ENCODE assay signal across 8 mouse cellular contexts in the genomic region with DNA sequence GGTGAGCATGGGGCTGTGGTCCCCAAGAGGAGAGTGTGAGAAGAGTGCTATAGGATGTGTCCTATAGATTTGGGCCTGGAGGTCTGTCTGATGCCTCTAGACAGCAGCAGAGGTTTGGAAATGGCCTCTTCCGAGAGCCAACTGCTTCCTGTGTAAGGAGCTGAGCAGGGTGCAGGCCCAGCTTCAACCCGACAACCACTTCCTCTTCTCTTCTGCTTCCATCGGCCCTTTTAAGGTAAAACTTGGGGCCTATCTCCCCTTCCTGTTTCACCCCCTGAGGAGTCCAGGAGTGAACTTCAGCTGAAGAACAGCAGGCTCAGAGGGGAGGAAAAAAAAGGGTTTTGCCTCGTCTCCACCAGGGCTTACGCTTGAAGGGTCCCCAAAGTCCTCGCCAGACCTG. TPM values are rescaled to one million over a fixed set of nuclear protein-coding genes. Genes with fewer than 3 reads are reported as not detected.
DNase-seq lines count a peak whose midpoint lies in the region; ATAC-seq and TF ChIP-seq lines count a peak whose summit lies in the region.

No protein-coding gene starts in this region.

- no peak for TF ChIP-seq CTCF in G1E (IDR thresholded peaks at IDR 0.05; ENCODE audit: low read depth, low read length)

- DNase-seq in G1E (ENCODE audit: low spot score): peak; percentile 60
- DNase-seq in urinary bladder, adult 18-20 months (ENCODE audit: low spot score in 2 of 2): no peak
- DNase-seq in urinary bladder, postnatal 36 days (ENCODE audit: low spot score in 2 of 2): no peak
- no peak for DNase-seq in frontal cortex, adult 2 months (ENCODE audit: extremely low spot score in 1 of 2, low spot score in 1 of 2)

- H3K27ac ChIP-seq in heart, embryonic 16.5 days (ENCODE audit: low read length): peak overlapping the region; percentile 64; the same call in 1 of the 2 replicates
- no peak overlapping the region for H3K27ac ChIP-seq in heart, embryonic 12.5 days (ENCODE audit: poor library complexity, severe bottlenecking)
- H3K27ac ChIP-seq in neural tube, embryonic 14.5 days (ENCODE audit: low read depth, low read length): no peak overlapping the region

- 68% methylated on average over 6 of the region's 6 CpGs for WGBS in heart, embryonic 16.5 days
- 62% methylated on average over 6 of the region's 6 CpGs for WGBS in heart, embryonic 12.5 days
- 81% methylated on average over 6 of the region's 6 CpGs for WGBS in neural tube, embryonic 14.5 days

- H3K27me3 ChIP-seq in heart, embryonic 16.5 days (ENCODE audit: control insufficient read depth, insufficient read depth, low read length): peaks cover 25% of the 10 kb centered on the region
- peaks cover 46% of the 10 kb centered on the region for H3K27me3 ChIP-seq in heart, embryonic 12.5 days (replicated peaks)
- H3K27me3 ChIP-seq in G1E (ENCODE audit: insufficient read depth, low read length): peaks cover 29% of the 10 kb centered on the region
- no peaks in the 10 kb centered on the region for H3K27me3 ChIP-seq in neural tube, embryonic 14.5 days (ENCODE audit: control insufficient read depth, insufficient read depth, low read length)

- peak overlapping the region; percentile 49 for H3K4me3 ChIP-seq in heart, embryonic 16.5 days (ENCODE audit: low read length)
- H3K4me3 ChIP-seq in heart, embryonic 12.5 days: no peak overlapping the region
- peak overlapping the region; percentile 36; the same call in 1 of the 2 replicates for H3K4me3 ChIP-seq in G1E (ENCODE audit: low read depth, low read length)
- no peak overlapping the region; the same call in 1 of the 2 replicates for H3K4me3 ChIP-seq in neural tube, embryonic 14.5 days (ENCODE audit: low read depth, low read length)

- peak overlapping the region; percentile 61 for H3K4me2 ChIP-seq in heart, embryonic 16.5 days (ENCODE audit: low read depth, low read length)
- no peak overlapping the region for H3K4me2 ChIP-seq in heart, embryonic 12.5 days
- peak overlapping the region; percentile 63; the same call in 1 of the 2 replicates for H3K4me2 ChIP-seq in neural tube, embryonic 14.5 days (ENCODE audit: low read depth, low read length)

- no peak for ATAC-seq in heart, embryonic 16.5 days (replicated peaks; ENCODE audit: extremely low read depth, insufficient read depth, low FRiP score)
- ATAC-seq in heart, embryonic 12.5 days (ENCODE audit: insufficient number of reproducible peaks, low FRiP score): no peak
- no peak; the same call in 1 of the 2 replicates for ATAC-seq in G1E (ENCODE audit: extremely low read depth, insufficient number of reproducible peaks, low FRiP score, poor library complexity, severe bottlenecking)
- peak; percentile 64 for ATAC-seq in inflammation-experienced regulatory T-cells, adult 6 months
- ATAC-seq in neural tube, embryonic 14.5 days (ENCODE audit: low read depth): no peak

- H3K9ac ChIP-seq in heart, embryonic 16.5 days (ENCODE audit: low read length): no peak overlapping the region
- H3K9ac ChIP-seq in heart, embryonic 12.5 days: no peak overlapping the region
- H3K9ac ChIP-seq in neural tube, embryonic 14.5 days (replicated peaks; ENCODE audit: low read depth, low read length): no peak overlapping the region

- peaks cover 16% of the 10 kb centered on the region for H3K4me1 ChIP-seq in heart, embryonic 16.5 days (ENCODE audit: control insufficient read depth, insufficient read depth, low read length)
- peaks cover 26% of the 10 kb centered on the region for H3K4me1 ChIP-seq in heart, embryonic 12.5 days (replicated peaks)
- peaks cover 82% of the 10 kb centered on the region for H3K4me1 ChIP-seq in G1E (ENCODE audit: insufficient read depth, low read depth, low read length)
- peaks cover 17% of the 10 kb centered on the region for H3K4me1 ChIP-seq in neural tube, embryonic 14.5 days (ENCODE audit: control insufficient read depth, insufficient read depth, low read length)

- H3K36me3 ChIP-seq in heart, embryonic 16.5 days (ENCODE audit: control insufficient read depth, insufficient read depth): no peaks in the 10 kb centered on the region
- H3K36me3 ChIP-seq in heart, embryonic 12.5 days: no peaks in the 10 kb centered on the region
- H3K36me3 ChIP-seq in G1E (replicated peaks): peaks cover 57% of the 10 kb centered on the region
- peaks cover 7% of the 10 kb centered on the region for H3K36me3 ChIP-seq in neural tube, embryonic 14.5 days (ENCODE audit: control insufficient read depth, insufficient read depth, low read length)

- no peaks in the 10 kb centered on the region for H3K9me3 ChIP-seq in heart, embryonic 16.5 days (replicated peaks; ENCODE audit: control insufficient read depth, low read length)
- no peaks in the 10 kb centered on the region for H3K9me3 ChIP-seq in heart, embryonic 12.5 days (replicated peaks)
- H3K9me3 ChIP-seq in G1E (replicated peaks): no peaks in the 10 kb centered on the region
- no peaks in the 10 kb centered on the region for H3K9me3 ChIP-seq in neural tube, embryonic 14.5 days (ENCODE audit: control insufficient read depth, low read length)

RNA-seq across cellular contexts. Expression of a gene that starts 5.2 kb away (rescaled TPM):
- polyA plus RNA-seq in heart, embryonic 16.5 days (2015; fragmentation: Nextera tagmentation; extraction: Ambion mirVana): 57.7 and 131 TPM in 2 replicates
- 9.2 and 9.8 TPM in 2 replicates for polyA plus RNA-seq in heart, embryonic 12.5 days (2016; fragmentation: Nextera tagmentation; extraction: Ambion mirVana)
- total RNA-seq in G1E (2014; fragmentation: Nextera tagmentation) (36.0 and 50.1 TPM in 2 replicates), G1E (2017) (162 and 174 TPM in 2 replicates)
- 178 and 186 TPM in 2 replicates for polyA plus RNA-seq in G1E (2012)
- 1,000 to 10,000 TPM; 2,119 to 2,488 (median 2,393) TPM for polyA plus RNA-seq in inflammation-experienced regulatory T-cells, adult 6 months (2017; shearing (Covaris generic))
- polyA plus RNA-seq in neural tube, embryonic 14.5 days (2014; fragmentation: Nextera tagmentation; extraction: Ambion mirVana): 98.8 and 104 TPM in 2 replicates
- 135 and 145 TPM in 2 replicates for polyA plus RNA-seq in frontal cortex, adult 2 months (2012; rRNA removed)

RNA-seq across cellular contexts. Expression of a gene that starts 6.8 kb away (rescaled TPM):
- 6.6 and 6.7 TPM in 2 replicates for polyA plus RNA-seq in heart, embryonic 16.5 days (2015; fragmentation: Nextera tagmentation; extraction: Ambion mirVana)
- polyA plus RNA-seq in heart, embryonic 12.5 days (2016; fragmentation: Nextera tagmentation; extraction: Ambion mirVana): 6.9 and 7.5 TPM in 2 replicates
- 3.5 and 3.8 TPM in 2 replicates for total RNA-seq in G1E (2014; fragmentation: Nextera tagmentation)
- total RNA-seq in G1E (2017): 4.5 and 7.0 TPM in 2 replicates
- polyA plus RNA-seq in G1E (2012): 4.9 and 8.1 TPM in 2 replicates
- polyA plus RNA-seq in inflammation-experienced regulatory T-cells, adult 6 months (2017; shearing (Covaris generic)): 10 to 100 TPM; 11.7 to 18.2 (median 13.3) TPM
- polyA plus RNA-seq in neural tube, embryonic 14.5 days (2014; fragmentation: Nextera tagmentation; extraction: Ambion mirVana): 11.2 and 13.1 TPM in 2 replicates
- polyA plus RNA-seq in frontal cortex, adult 2 months (2012; rRNA removed): 34.3 and 34.5 TPM in 2 replicates

RNA-seq across cellular contexts. Expression of a gene that starts 7.2 kb away (rescaled TPM):
- polyA plus RNA-seq in heart, embryonic 16.5 days (2015; fragmentation: Nextera tagmentation; extraction: Ambion mirVana): 75.4 and 85.6 TPM in 2 replicates
- polyA plus RNA-seq in heart, embryonic 12.5 days (2016; fragmentation: Nextera tagmentation; extraction: Ambion mirVana): 102 and 120 TPM in 2 replicates
- total RNA-seq in G1E (2014; fragmentation: Nextera tagmentation): 77.5 and 93.8 TPM in 2 replicates
- 117 and 161 TPM in 2 replicates for total RNA-seq in G1E (2017)
- 189 and 303 TPM in 2 replicates for polyA plus RNA-seq in G1E (2012)
- polyA plus RNA-seq in inflammation-experienced regulatory T-cells, adult 6 months (2017; shearing (Covaris generic)): 100 to 1,000 TPM in 2 of 3 experiments, 10 to 100 TPM in 1; 89.3 to 196 (median 149) TPM
- polyA plus RNA-seq in neural tube, embryonic 14.5 days (2014; fragmentation: Nextera tagmentation; extraction: Ambion mirVana): 132 and 140 TPM in 2 replicates
- polyA plus RNA-seq in frontal cortex, adult 2 months (2012; rRNA removed): 46.4 and 65.4 TPM in 2 replicates

RNA-seq across cellular contexts. Expression of a gene that starts 26.1 kb away (rescaled TPM):
- 17.4 and 18.5 TPM in 2 replicates for polyA plus RNA-seq in heart, embryonic 16.5 days (2015; fragmentation: Nextera tagmentation; extraction: Ambion mirVana)
- 3.7 TPM in 2 replicates for polyA plus RNA-seq in heart, embryonic 12.5 days (2016; fragmentation: Nextera tagmentation; extraction: Ambion mirVana)
- total RNA-seq in G1E (2014; fragmentation: Nextera tagmentation) (not detected in 2 replicates), G1E (2017) (0.12 and 0.33 TPM in 2 replicates)
- not detected in 2 replicates for polyA plus RNA-seq in G1E (2012)
- under 1 TPM in 1 of 3 experiments, not detected in 2; 0.65 TPM for polyA plus RNA-seq in inflammation-experienced regulatory T-cells, adult 6 months (2017; shearing (Covaris generic))
- polyA plus RNA-seq in neural tube, embryonic 14.5 days (2014; fragmentation: Nextera tagmentation; extraction: Ambion mirVana): 0.59 and 2.2 TPM in 2 replicates
- 10.7 and 11.1 TPM in 2 replicates for polyA plus RNA-seq in frontal cortex, adult 2 months (2012; rRNA removed)

RNA-seq across cellular contexts. Expression of a gene that starts 53.2 kb away (rescaled TPM):
- 36.1 and 39.1 TPM in 2 replicates for polyA plus RNA-seq in heart, embryonic 16.5 days (2015; fragmentation: Nextera tagmentation; extraction: Ambion mirVana)
- polyA plus RNA-seq in heart, embryonic 12.5 days (2016; fragmentation: Nextera tagmentation; extraction: Ambion mirVana): 26.9 and 27.2 TPM in 2 replicates
- 159 and 175 TPM in 2 replicates for total RNA-seq in G1E (2014; fragmentation: Nextera tagmentation)
- total RNA-seq in G1E (2017): 36.8 and 57.3 TPM in 2 replicates
- polyA plus RNA-seq in G1E (2012): 61.3 and 124 TPM in 2 replicates
- 100 to 1,000 TPM in 1 of 3 experiments, 10 to 100 TPM in 2; 46.5 to 103 (median 70.1) TPM for polyA plus RNA-seq in inflammation-experienced regulatory T-cells, adult 6 months (2017; shearing (Covaris generic))
- 58.0 and 61.5 TPM in 2 replicates for polyA plus RNA-seq in neural tube, embryonic 14.5 days (2014; fragmentation: Nextera tagmentation; extraction: Ambion mirVana)
- 40.2 and 44.8 TPM in 2 replicates for polyA plus RNA-seq in frontal cortex, adult 2 months (2012; rRNA removed)

Comparison
In these comparisons a context has a peak if more than half of its experiments do, and no peak if none do; other contexts are left out.
1. H3K4me3 ChIP-seq: peak in heart, embryonic 16.5 days (single experiment) and G1E (single experiment); none in heart, embryonic 12.5 days (single experiment) and neural tube, embryonic 14.5 days (single experiment).
2. RNA of a gene that starts 5.2 kb away (polyA plus RNA-seq): 2,119 to 2,488 TPM in inflammation-experienced regulatory T-cells, adult 6 months; 178 to 186 TPM in G1E, 135 to 145 TPM in frontal cortex, adult 2 months, 57.7 to 131 TPM in heart, embryonic 16.5 days, 98.8 to 104 TPM in neural tube, embryonic 14.5 days and 9.2 to 9.8 TPM in heart, embryonic 12.5 days; every median in the first group is over 10 times any median in the second.